8 mouse cellular contexts compared by ENCODE assay signal in genomic region chr10:17723421-17723841, GRCm38 (mm10). TPM values are rescaled to one million over a fixed set of nuclear protein-coding genes. Genes with fewer than 3 reads are reported as not detected.
DNase-seq lines count a peak whose midpoint lies in the region; ATAC-seq and TF ChIP-seq lines count a peak whose summit lies in the region.

No protein-coding gene starts in this region.

- DNase-seq in heart, postnatal 4 days = no peak
- DNase-seq in MEL (ENCODE audit: low read depth, low spot score) = no peak
- no peak for DNase-seq in forebrain, postnatal 0 days
- no peak for DNase-seq in cerebellum, postnatal 14 days
- no peak for DNase-seq in adrenal gland, adult (ENCODE audit: inconsistent age in 2 of 2, low spot score in 1 of 2)

- H3K9ac ChIP-seq in heart, embryonic 12.5 days = peak overlapping the region; percentile 98
- peak overlapping the region; percentile 83 for H3K9ac ChIP-seq in MEL (ENCODE audit: control insufficient read depth, low read depth, low read length, poor library complexity, severe bottlenecking)
- H3K9ac ChIP-seq in forebrain, postnatal 0 days = peak overlapping the region; percentile 97
- H3K9ac ChIP-seq in lung, embryonic 15.5 days = peak overlapping the region; percentile 85

- H3K4me3 ChIP-seq in heart, embryonic 12.5 days = peak overlapping the region; percentile 88
- H3K4me3 ChIP-seq in MEL (ENCODE audit: control insufficient read depth in 1 of 2, insufficient read depth in 1 of 2, low read depth in 2 of 2, low read length in 2 of 2) = peak overlapping the region; percentile 69 to 70
- peak overlapping the region; percentile 96 for H3K4me3 ChIP-seq in forebrain, postnatal 0 days (ENCODE audit: low read depth, low read length)
- peak overlapping the region; percentile 95 for H3K4me3 ChIP-seq in lung, embryonic 15.5 days
- peak overlapping the region; percentile 91 for H3K4me3 ChIP-seq in testis, adult 2 months (ENCODE audit: control insufficient read depth, low read depth, low read length)

- no peaks in the 10 kb centered on the region; the same call in 1 of the 2 replicates for H3K36me3 ChIP-seq in heart, embryonic 12.5 days
- H3K36me3 ChIP-seq in MEL (ENCODE audit: control insufficient read depth in 1 of 2, insufficient read depth in 2 of 2, low read length in 2 of 2) = peaks cover 0 to 17% of the 10 kb centered on the region in 2 experiments; a peak in 2 of 4 replicates
- no peaks in the 10 kb centered on the region for H3K36me3 ChIP-seq in forebrain, postnatal 0 days (ENCODE audit: insufficient read depth)
- H3K36me3 ChIP-seq in lung, embryonic 15.5 days = no peaks in the 10 kb centered on the region
- H3K36me3 ChIP-seq in testis, adult 2 months (ENCODE audit: control insufficient read depth, insufficient read depth, low read length) = no peaks in the 10 kb centered on the region

- peak; percentile 65 for ATAC-seq in heart, embryonic 12.5 days (ENCODE audit: insufficient number of reproducible peaks, low FRiP score)
- ATAC-seq in forebrain, postnatal 0 days = peak; percentile 30
- ATAC-seq in lung, embryonic 15.5 days (ENCODE audit: borderline replicate concordance, extremely low read depth, low FRiP score, low TSS enrichment) = peak; percentile 62

- no peak for TF ChIP-seq CTCF in MEL (IDR thresholded peaks at IDR 0.05 in 2 of 3, conservative IDR thresholded peaks at IDR 0.05 in 1 of 3; ENCODE audit: control insufficient read depth in 1 of 3, insufficient read depth in 1 of 3, low read depth in 2 of 3, low read length in 3 of 3, poor library complexity in 1 of 3, severe bottlenecking in 1 of 3)
- no peak for TF ChIP-seq CTCF in forebrain, postnatal 0 days (IDR thresholded peaks at IDR 0.05; ENCODE audit: low read depth)
- no peak for TF ChIP-seq CTCF in testis, adult 2 months (IDR thresholded peaks at IDR 0.05; ENCODE audit: control insufficient read depth, insufficient read depth, insufficient replicate concordance, low read depth, low read length)

- peaks cover 40% of the 10 kb centered on the region for H3K4me1 ChIP-seq in heart, embryonic 12.5 days (replicated peaks)
- peaks cover 10 to 19% of the 10 kb centered on the region in 2 experiments for H3K4me1 ChIP-seq in MEL (ENCODE audit: control insufficient read depth in 1 of 2, insufficient read depth in 2 of 2, low read length in 2 of 2)
- peaks cover 8% of the 10 kb centered on the region; the same call in 1 of the 2 replicates for H3K4me1 ChIP-seq in forebrain, postnatal 0 days (ENCODE audit: insufficient read depth)
- H3K4me1 ChIP-seq in lung, embryonic 15.5 days = peaks cover 29% of the 10 kb centered on the region
- H3K4me1 ChIP-seq in testis, adult 2 months (ENCODE audit: control insufficient read depth, insufficient read depth, low read length) = peaks cover 14% of the 10 kb centered on the region

- H3K9me3 ChIP-seq in heart, embryonic 12.5 days (replicated peaks) = no peaks in the 10 kb centered on the region
- no peaks in the 10 kb centered on the region for H3K9me3 ChIP-seq in MEL (replicated peaks; ENCODE audit: insufficient read depth, low read length)
- no peaks in the 10 kb centered on the region for H3K9me3 ChIP-seq in forebrain, postnatal 0 days (ENCODE audit: low read length)
- no peaks in the 10 kb centered on the region for H3K9me3 ChIP-seq in lung, embryonic 15.5 days

- H3K4me2 ChIP-seq in heart, embryonic 12.5 days = peak overlapping the region; percentile 84
- peak overlapping the region; percentile 73 for H3K4me2 ChIP-seq in forebrain, postnatal 0 days (ENCODE audit: low read depth)
- peak overlapping the region; percentile 83 for H3K4me2 ChIP-seq in lung, embryonic 15.5 days

- no peaks in the 10 kb centered on the region for H3K27me3 ChIP-seq in heart, embryonic 12.5 days (replicated peaks)
- no peaks in the 10 kb centered on the region for H3K27me3 ChIP-seq in MEL (ENCODE audit: control insufficient read depth in 1 of 2, insufficient read depth in 2 of 2, low read length in 2 of 2)
- no peaks in the 10 kb centered on the region for H3K27me3 ChIP-seq in forebrain, postnatal 0 days (ENCODE audit: insufficient read depth, low read length)
- no peaks in the 10 kb centered on the region for H3K27me3 ChIP-seq in lung, embryonic 15.5 days
- no peaks in the 10 kb centered on the region for H3K27me3 ChIP-seq in testis, adult 2 months (ENCODE audit: control insufficient read depth, insufficient read depth, low read length)

- under 1% methylated on average over 30 of the region's 30 CpGs for WGBS in heart, embryonic 12.5 days
- WGBS in forebrain, postnatal 0 days = 1% methylated on average over 29 of the region's 30 CpGs
- WGBS in lung, embryonic 15.5 days = 0% methylated on average over 30 of the region's 30 CpGs

- H3K79me2 ChIP-seq in MEL (ENCODE audit: control insufficient read depth, insufficient read depth, low read length, poor library complexity) = peaks cover 6% of the 10 kb centered on the region

- H3K27ac ChIP-seq in heart, embryonic 12.5 days (ENCODE audit: poor library complexity, severe bottlenecking) = peak overlapping the region; percentile 100
- H3K27ac ChIP-seq in MEL (ENCODE audit: control insufficient read depth, low read depth, low read length) = peak overlapping the region; percentile 78
- peak overlapping the region; percentile 99 for H3K27ac ChIP-seq in forebrain, postnatal 0 days (ENCODE audit: low read depth, low read length)
- H3K27ac ChIP-seq in lung, embryonic 15.5 days = peak overlapping the region; percentile 99
- peak overlapping the region; percentile 75 for H3K27ac ChIP-seq in testis, adult 2 months (ENCODE audit: control insufficient read depth, insufficient read depth, low read depth, low read length)

- TF ChIP-seq RAD21 in MEL (IDR thresholded peaks at IDR 0.05; ENCODE audit: low read depth, low read length) = no peak

- no peak for TF ChIP-seq EP300 in MEL (IDR thresholded peaks at IDR 0.05; ENCODE audit: low read depth in 1 of 2, low read length in 2 of 2)

- TF ChIP-seq POLR2A in MEL (IDR thresholded peaks at IDR 0.05; ENCODE audit: control insufficient read depth in 1 of 2, insufficient read depth in 1 of 2, low read depth in 1 of 2, low read length in 2 of 2, poor library complexity in 1 of 2) = no peak; a peak in 1 of 4 replicates
- TF ChIP-seq POLR2A in testis, adult 2 months (IDR thresholded peaks at IDR 0.05; ENCODE audit: control insufficient read depth, low read depth, low read length) = no peak

TF ChIP-seq in MEL, 35 proteins besides CTCF, POLR2A, EP300 and RAD21:
- TF ChIP-seq HCFC1 (IDR thresholded peaks at IDR 0.05; ENCODE audit: low read depth, low read length) (no peak), GATA1 (IDR thresholded peaks at IDR 0.05; ENCODE audit: low read depth, low read length) (no peak), MAFK (IDR thresholded peaks at IDR 0.05; ENCODE audit: borderline replicate concordance, low read depth, low read length) (no peak), ZMIZ1 (IDR thresholded peaks at IDR 0.05; ENCODE audit: low read depth, low read length) (no peak), NELFE (IDR thresholded peaks at IDR 0.05; ENCODE audit: low read depth, low read length) (no peak), UBTF (IDR thresholded peaks at IDR 0.05; ENCODE audit: borderline replicate concordance, insufficient read depth, low read depth, low read length) (peak; percentile 22; the same call in 1 of the 2 replicates), MAX (IDR thresholded peaks at IDR 0.05; ENCODE audit: low read length) (no peak), RCOR1 (IDR thresholded peaks at IDR 0.05; ENCODE audit: low read depth, low read length) (0 out of 2 replicates have a peak, but pooled peaks have one; percentile 1)

RNA-seq across cellular contexts. Expression of gene Cited2, which starts 0.4 kb away (rescaled TPM):
- 48.5 and 49.6 TPM in 2 replicates for polyA plus RNA-seq in heart, embryonic 12.5 days (2016; fragmentation: Nextera tagmentation; extraction: Ambion mirVana)
- 10 to 100 TPM; 20.9 to 22.8 TPM for total RNA-seq in heart, postnatal 4 days (2021)
- total RNA-seq in MEL (2012; rRNA removed) = 2.3 and 2.8 TPM in 2 replicates
- 10 to 100 TPM in 1 of 2 experiments, not detected in 1; 13.1 TPM for polyA plus RNA-seq in MEL (2012; ENCODE audit: insufficient read depth in 1 of 2, insufficient read length in 2 of 2, low read depth in 1 of 2, low replicate concordance in 2 of 2, missing spikeins in 1 of 2)
- 66.1 and 82.8 TPM in 2 replicates for total RNA-seq in forebrain, postnatal 0 days (2014; rRNA removed)
- polyA plus RNA-seq in forebrain, postnatal 0 days (2015; fragmentation: Nextera tagmentation; extraction: Ambion mirVana) = 51.6 and 57.7 TPM in 2 replicates
- 32.5 and 32.8 TPM in 2 replicates for polyA plus RNA-seq in lung, embryonic 15.5 days (2015; fragmentation: Nextera tagmentation; extraction: Ambion mirVana)
- polyA plus RNA-seq in testis, adult 2 months (2012; rRNA removed) = 15.5 and 16.1 TPM in 2 replicates
